Mouse (Mus musculus) spleen, adult 2 months (tissue): ENCODE results near the gene Rhcg.

Experiments
- CTCF ChIP-seq: fragments of 200-500 bp; IDR thresholded peaks from 2 replicates; pipeline ENCODE4 v1.5.1; 2011; ENCODE audit warnings: mild to moderate bottlenecking, inconsistent platforms; ENCODE audit not compliant: insufficient read depth, insufficient read length, insufficient replicate concordance; ENCODE audit errors: extremely low read depth
- POLR2A ChIP-seq: fragments of 200-500 bp; IDR thresholded peaks from 2 replicates; pipeline ENCODE4 v1.6.1; 2011; ENCODE audit warnings: low read depth, low read length, inconsistent platforms

GRCm38 (mm10) chr7:79602006-79602405 lies 15.5 kb downstream of the Rhcg start:
- no peak for TF ChIP-seq POLR2A
- TF ChIP-seq CTCF: no peak
